Mouse (Mus musculus): ENCODE results near the gene Sorcs3.

GRCm38 (mm10) chr19:48338098-48338497 is 132.3 kb downstream of the Sorcs3 start:
- TF ChIP-seq GATA1 (IDR thresholded peaks at IDR 0.05; ENCODE audit: borderline replicate concordance, low read length) (no peak), FLI1 (IDR thresholded peaks at IDR 0.05; ENCODE audit: low read length) (no peak)
